Mouse (Mus musculus) ovary, postnatal 36 days (tissue): Measurements from ENCODE around the gene Slc4a5.

Source experiments
- DNase-seq: peaks from one replicate; pipeline ENCODE4 v3.0.0; 2022; ENCODE audit warnings: low spot score, mixed read lengths

Slc4a5 gene

DNA sequence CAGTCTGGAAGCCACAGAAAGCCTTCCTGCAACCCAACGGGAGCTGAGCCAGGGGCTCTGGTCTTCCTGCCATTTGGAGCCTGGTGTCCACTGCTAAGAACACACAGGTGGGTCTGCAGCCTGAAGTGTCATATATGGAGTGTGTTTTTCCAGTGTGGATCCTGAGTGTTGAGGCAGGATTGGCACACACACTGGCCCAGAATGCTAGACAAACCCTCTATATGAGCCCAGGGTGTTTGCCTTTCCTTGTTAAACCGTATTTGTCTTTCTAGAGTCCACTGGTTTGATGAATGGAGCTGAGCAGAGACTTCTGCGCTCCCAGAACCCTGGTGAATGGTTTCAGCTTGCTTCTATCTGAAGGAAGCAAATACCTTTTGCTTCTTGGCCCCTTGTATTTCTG lies at the start of gene Slc4a5:
Gene Slc4a5, plus strand, starts transcription at position 15 of the 400 bp plus-strand sequence.
- no peak for DNase-seq

DNA sequence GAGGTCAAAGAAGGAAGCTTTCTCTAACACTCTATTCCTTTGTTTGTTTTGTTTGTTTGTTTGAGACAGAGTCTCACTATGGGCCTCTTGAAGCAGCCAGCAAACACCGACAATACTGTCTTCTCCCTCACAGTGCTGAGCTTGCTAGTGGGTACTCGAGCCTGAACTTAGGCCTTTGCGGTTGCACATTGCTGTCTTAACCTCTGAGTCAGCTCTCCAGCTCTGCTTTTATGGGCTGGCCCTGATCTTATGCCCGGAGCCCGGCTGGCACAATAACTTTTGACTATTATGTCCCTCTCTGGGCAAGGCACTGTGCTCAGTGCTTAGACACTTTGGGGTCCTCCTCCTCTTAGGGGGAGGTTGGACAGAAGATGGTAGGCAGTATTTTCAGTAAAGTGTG lies 49.8 kb upstream of the Slc4a5 start:
- DNase-seq, result no peak

DNA sequence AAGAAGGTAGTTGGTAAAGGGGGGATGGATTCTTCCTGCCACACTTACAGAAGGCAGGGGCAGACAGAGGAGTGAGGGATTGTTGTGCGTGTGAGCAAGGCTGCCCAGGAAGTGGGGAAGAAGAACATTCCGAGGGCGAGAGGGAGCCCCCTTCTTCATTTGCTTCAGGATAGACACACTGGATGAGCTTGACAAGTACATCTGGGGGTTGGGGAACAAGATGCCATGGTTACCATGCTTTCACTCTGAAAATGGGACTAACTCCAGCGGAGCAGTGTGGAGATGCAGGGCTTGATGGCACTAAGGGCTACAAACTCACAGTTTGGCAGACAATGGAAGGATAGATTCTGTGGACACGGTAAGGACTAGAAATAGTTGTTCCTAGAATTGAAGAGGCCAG lies 48.6 kb upstream of the Slc4a5 start:
- no peak for DNase-seq

DNA sequence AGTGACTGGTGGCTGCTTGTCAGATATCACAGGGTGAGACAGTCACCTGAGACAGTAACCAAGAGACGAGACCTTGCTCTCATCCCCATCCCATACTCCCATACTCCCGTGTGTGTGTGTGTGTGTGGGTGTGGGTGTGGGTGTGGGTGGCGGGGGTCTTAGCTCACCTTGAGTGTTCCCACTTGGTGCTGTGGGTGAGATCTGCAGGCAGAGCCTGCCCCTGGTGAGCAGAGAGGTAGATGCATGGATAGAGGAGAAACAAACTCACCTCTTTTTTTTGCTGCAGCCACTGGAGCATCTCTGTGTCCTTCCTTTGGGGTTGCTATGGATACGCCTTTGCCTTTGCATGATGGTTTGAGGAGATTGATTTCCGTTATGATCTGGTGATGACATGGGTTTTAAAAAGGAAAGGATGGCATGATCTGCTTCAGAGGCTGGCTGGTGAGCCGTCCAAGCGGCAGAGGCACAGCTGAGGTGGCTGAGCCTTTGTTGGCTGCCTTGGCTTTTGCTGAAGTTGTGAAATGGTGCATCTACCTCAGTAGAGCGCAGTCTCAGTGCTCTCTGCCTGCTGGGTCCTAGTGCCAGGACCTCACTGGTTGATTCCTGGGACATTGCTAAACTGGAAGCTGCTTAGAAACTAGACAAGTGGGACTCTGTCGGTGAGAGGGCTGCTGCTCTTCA lies 47.2 kb upstream of the Slc4a5 start:
- DNase-seq, result no peak

DNA sequence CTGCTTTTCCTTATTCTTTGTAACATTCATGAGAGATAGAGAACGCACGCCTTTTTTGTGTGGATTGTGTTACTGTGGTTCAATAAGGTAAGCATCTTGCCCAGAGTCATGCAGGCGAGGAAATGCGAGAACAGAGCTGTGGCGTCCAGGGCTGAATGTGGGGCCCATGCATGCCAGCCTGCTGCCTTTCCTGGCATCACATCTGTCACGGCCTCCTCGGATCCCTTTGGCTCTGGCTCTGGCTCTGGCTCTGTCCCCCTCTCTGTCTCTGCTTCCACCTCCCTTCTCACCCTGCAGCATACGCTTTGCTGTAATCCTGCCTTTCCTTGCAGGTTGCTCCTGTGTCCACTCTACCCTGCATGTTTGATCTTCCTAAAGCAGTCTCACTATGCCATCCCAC lies 43.6 kb upstream of the Slc4a5 start:
- no peak for DNase-seq

DNA sequence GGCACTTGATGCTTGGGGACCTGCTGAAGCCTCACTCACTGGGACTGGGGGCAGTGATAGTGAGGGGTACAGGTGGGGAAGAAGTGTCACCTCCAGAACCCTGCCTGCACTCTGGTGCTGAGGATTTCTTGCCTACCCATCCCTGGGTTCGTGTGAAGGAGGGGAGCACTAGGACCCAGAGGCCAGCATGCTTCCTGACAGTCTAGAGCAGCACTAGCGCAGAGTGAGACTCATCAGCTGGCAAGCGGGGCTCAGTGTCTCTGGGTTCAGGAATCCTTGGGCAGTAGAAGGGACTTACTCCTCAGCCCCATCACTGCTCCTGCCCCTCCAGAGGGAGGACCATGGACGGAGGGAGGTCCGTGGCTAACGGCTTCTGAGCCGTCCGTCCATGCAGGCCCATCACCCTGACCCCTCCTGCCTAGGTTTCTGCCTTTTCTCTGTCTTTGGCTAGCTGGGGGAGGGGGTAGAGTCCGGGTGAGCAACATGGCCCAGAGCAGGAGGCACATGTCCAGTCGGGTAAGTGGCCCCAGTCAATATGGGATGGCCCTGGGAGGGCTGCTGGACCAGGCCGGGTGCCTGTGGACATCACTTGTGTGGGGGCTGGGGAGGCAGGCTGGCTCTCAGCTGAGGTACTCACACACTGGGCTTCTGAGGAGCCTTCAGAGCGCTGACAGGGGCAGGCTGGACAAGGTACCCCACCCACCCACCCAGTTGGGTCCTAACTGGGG lies 40.1 kb upstream of the Slc4a5 start:
- no peak for DNase-seq

DNA sequence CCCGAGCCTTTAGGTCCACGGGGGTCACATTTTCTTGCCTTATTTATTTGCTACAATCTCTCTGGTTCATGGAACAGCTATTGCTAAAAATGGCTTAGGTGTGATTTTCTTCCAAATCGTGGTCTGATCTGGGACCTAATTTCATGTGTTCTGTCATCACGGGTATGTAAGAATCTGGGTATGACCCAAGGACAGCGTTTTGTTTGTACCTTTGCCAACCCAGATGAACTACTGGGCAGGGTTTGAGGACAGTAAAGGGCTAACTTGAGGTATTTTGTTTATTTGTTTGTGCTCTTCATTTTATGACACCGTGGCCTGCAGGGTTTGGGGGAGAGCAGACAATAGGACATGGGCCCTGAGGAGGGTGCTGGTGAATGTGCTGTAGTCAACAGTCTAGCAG lies 39.0 kb upstream of the Slc4a5 start:
- no peak for DNase-seq

DNA sequence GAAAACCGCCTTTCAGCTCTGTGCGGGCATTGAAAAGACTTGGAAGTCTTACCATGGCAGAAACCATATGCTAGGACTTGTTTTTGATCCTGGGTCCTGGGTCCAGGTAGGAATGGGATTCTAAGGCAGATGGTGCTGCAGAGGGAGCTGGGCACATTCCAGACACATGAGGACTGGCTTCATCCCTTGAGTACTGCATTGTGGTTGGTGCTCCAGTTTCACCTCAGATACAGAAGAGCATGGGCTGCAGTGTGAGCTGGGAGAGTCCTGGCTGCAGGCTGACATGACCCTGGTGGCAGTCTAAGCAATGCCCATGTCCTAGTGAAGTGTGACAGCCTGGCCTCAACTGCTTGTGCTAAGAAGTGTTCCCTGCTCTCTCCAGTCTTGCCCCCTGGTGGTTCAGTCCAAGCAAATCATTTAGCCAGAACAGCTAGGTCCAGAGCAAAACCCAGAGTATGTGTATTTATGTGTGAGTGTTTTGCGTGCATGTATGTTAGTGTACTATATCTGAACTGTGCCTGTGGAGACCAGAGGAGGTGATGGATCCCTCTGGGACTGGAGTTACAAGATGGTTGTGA lies 34.7 kb upstream of the Slc4a5 start:
- no peak for DNase-seq

DNA sequence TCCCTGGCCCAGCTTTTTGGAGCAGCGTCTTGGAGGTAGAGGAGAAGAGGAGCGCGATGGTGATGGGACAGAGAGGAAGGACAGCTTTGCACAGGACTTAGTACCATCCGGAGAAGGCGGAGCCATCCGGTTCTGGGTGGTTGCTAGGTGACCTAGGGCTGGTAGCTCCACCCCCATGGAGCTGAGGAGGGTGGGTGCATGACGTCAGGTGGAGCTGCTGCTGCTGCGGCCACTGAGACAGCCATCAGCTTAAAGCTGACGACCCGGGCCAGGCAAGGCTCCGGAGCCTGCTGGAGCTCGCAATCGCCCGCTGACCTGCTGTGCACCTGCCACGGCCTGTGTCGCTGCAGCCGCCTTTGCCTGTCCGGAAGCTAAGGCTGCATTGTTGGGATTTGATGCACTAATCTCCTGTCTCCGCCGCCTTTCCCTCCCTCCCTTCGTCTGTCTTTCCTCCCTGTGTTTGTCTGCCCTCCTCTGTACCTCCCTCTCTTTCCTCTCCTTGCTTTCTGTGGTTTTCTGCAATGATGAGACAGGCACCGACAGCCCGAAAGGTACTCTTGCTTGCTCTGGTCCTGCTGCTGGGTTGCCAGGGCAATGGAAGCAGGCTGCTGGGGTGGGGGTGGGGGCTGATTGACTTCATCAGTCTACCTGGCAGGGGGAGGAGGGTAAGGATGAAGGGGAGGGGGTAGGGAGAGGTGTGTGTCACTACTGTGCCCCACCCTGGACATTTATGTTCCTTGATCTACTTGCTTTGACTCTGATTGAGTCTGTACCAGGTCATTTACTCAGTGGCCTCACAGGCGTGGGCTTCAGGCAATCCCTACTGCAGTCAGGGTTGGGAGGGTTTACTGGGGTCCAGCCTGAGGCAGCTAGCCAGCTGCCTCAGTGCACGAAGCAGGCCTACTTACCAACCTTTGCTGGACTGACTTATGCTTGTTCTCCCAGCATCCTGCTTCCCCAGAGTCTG lies 33.5 kb upstream of the Slc4a5 start:
- DNase-seq, result peak; percentile 51

DNA sequence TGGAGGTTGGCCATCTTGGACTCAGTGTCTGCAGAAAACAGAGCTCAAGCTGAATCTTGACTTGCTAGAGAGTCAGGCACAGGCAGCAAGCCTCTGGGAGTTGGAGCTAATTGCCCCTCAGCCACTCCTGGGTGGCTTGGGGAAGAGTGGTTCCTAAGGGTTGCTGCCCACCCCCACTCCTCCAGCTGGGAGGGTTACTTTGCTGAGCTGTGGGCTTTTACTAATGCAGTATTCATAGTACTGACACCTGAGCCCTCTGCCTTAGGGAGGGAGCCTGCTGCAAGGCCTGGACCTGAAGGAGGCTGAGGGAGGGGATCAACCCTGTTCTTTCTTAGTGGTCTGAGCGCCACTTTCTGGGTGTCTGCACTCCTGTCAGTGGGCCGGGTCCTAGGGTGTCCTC lies 32.7 kb upstream of the Slc4a5 start:
- no peak for DNase-seq

DNA sequence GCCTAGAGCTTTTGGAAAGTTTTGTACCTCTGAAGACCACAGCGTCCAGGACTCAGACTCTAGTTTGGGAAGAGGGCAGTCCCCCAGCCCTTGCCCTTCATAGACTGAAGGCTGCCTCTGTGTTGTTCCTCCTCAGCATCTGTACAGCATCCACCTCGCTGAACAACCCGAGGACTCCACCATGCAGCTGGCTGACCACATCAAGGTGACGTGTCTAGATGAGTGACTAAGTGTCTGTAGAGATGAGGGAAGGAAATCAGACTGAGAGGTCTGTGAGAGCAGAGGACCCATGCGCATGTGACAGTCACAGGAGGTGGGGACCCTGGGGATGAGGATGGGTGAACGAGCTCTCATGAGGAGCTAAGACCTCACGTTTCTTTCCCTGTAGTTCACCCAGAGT lies 26.1 kb upstream of the Slc4a5 start:
- DNase-seq, result no peak

DNA sequence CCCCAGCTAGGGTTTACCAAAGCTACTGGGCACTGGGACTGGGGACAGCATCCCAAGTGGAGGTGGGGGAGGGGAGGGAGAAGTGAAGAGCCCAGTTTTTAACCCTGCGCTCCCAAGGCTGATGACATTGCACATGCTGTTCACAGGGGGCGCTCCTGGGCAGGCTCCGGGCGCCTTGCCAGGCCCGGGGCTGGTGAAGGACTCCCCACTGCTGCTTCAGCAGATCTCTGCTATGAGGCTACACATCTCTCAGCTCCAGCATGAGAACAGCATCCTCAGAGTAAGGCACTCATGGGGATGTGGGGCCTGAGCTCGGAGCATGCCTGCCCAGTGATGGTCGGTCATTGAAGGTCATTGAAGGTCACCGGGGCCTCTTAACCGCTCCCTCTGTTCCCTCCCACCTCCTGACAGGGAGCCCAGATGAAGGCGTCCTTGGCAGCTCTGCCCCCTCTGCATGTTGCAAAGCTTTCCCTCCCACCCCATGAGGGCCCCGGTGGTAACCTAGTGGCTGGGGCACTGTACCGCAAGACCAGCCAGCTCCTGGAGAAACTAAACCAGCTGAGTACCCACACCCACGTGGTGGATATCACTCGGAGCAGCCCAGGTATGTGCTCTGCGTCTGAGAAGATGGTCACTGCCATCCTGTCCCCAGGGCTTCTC lies 22.2 kb upstream of the Slc4a5 start:
- DNase-seq, result peak; percentile 82

DNA sequence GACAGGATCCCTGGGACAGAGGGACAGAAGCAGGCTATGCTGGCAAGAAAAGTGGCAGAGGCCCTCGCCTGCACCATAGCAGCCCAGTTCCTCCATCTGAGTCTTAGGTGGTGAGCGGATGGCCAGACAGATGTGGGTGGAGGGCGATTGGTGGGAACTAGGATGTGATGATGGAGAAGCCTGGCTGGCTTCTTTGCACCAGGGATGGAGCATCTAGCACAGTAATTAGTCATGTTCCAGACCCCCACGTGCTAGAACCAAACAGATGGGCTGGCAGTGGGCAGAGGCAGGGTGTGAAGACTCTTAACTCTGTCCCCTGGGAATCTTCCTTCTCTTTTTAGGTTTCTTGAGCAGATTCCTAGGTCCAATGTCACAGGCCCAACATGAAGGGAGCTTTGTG lies 16.3 kb upstream of the Slc4a5 start:
- DNase-seq, result no peak

DNA sequence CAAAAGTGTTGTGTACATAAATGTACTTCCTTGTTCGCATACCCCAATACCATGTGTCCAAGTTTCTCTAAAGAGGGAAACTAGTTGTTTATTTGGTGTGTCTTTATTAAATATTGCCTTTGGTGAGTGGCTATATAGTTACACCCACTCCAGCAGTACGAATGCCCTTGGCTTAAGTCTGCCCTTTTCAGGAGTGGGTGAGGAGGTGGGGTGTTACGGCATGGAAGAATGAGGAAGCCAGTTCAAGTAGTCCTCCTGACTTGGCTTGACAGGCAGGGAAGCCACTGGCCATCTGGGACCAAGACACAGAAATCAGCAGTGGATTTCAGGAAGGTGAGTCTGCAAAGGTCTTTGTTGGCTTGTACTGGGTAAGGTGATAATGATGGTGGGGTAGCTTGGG lies 13.8 kb upstream of the Slc4a5 start:
- DNase-seq, result no peak

DNA sequence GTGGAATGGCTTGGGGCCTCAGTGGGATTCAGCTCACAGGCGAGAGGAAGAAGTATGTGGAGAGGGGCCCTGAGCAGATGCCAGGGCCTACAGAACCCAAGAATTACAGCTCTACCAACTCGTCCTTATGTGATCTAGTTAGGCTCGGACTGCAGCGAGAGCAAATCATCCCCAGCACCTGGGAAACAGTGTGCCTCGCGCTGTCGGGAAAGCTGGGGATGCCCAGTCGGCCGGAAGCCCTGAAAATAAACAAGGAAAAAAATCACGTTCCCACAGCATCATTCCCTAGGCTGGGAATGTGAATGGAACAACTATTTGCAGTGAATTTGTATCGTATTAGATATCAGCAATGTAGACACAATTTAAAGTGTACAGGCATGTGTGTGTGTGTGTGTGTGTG lies 13.3 kb upstream of the Slc4a5 start:
- DNase-seq, result no peak

DNA sequence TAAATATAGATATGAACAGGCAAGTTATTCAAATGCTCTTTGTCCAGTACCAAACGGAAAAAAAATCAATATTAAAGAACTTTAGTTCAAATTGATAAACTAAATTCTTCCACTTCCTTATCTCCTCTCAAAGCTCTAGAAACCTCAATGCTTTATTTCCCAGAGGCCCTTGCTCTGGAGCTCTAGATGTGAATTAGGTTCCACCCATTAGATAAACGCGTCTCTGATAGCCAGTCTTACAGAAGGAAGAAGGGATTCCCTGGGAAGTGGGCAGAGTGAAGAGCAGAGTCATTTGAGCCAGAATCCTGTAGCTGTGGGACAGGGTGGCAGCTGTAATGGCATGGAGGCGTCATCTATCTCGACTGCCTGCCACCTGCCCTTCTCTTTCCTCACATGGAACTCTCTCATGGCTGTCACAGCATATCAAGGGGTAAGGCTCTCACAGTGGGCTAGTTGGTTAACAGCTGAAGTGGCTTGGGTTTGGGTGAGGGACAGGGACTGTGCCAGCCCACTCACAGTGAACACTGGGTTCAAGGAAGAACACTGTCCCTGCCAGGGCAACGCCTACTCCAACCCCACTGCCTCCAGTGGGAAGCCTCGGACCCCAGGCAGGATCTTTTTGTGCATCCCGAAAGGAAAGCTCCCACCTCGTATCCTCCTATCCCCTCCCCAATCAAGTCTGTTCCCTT lies 12.1 kb upstream of the Slc4a5 start:
- no peak for DNase-seq

DNA sequence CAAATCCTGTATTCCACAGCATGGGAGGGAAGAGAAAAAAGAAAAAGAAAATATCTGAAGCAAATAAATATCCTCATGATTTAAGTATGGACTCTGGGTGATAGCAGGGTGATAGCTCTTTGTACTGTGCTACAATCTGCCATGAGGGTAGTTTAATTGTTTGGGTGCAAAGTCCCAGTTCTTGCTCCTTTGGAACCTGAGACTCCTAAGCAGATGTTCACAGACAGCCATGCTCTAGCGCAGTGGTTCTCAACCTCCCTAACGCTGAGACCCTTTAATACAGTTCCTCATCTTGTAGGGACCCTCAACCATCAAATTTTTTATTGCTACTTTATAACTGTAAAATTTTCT lies 11.6 kb upstream of the Slc4a5 start:
- no peak for DNase-seq

DNA sequence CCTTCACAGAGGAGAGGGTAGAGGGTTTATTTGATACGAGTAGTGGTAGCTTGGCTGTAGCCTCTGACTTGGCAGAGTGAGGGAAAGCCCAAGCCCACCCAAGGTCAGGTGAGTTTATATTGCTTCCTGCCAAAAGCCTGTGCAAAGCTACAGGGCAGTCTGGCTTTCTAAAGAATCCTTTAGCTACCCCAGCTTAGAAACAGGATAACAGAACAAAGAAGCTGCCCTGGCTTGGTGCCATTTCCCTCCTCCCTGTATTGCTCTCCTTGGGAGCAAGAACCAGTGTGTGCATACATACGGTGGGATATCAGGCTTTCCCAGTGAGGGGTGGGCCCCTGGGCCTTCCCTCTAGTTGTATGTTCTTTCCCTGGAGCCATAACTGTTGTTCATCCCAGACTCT lies 9.1 kb upstream of the Slc4a5 start:
- DNase-seq, result no peak

DNA sequence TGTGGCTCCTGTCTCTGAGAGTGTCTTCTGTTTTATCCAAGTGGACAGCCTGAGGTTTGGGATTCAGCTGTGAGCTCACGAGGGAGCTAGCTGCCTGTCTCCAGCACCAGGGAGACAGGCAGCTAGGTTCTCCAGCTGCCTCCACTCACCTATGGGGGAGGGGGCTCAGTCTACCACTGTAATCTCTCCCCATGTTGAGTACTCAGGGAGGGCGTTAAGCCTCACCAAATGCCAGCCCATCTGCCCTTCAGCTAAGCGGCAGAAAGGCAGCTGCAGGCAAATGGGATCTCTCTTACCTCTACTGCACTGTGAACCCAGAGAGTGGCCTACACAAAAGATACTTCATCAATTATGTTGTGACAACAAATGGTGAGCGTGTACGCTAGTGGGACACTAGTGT lies 8.1 kb upstream of the Slc4a5 start:
- no peak for DNase-seq

DNA sequence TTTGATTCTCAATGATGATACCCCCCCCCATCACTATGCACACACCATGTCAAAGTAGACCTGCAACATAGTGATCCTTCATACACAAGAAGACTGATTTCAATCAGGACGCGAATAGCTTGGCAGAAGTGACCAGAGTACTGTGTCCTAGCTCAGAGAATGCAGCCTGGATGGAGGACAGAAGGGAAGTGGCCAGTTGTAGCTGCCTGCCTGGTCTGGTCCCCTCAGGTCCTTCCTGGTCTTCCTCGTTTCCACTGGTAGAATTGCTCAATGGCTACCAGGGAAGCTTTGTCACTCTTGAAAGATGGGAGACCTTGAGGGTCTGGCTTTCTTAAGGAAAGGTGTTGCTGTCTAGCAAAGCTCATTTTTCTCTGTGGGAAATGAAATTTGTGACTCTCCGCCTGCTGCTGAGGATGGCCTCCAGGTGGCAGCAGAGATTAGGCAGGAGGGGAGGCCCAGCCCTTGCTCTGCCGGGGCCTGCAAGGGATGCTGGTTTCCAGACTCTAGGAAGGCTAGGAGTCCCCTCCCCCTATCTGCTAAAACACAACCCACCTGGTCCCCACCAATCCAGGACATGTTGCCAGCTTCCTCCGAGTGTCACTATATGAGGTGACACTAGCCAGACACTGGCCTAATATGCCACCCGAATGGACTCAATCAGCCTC lies 4.5 kb upstream of the Slc4a5 start:
- peak; percentile 72 for DNase-seq

DNA sequence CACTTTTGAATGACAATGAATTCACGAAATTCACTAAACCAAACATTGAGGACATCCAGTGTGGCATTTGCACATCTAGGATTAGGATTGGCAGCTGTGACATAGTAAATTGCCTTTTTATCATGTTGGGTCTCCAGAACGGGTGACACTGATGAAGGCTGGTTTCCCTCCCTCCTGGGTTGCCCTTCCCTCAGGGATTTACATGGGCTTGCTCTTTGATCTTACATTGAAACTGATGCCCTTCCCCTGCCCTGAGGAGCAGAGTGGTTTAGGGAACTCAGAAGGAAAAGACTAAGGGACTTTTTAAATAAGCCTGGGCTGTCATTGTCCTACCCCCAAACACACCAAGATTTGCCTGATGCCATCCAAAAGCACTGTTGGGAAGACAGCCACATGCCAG lies 11.9 kb downstream of the Slc4a5 start:
- no peak for DNase-seq
